Mouse (Mus musculus) intestine, postnatal 0 days (tissue): ENCODE results near the gene Gm13212. TPM values are rescaled to one million over a fixed set of nuclear protein-coding genes. Genes with fewer than 3 reads are reported as not detected.
"Not testable (repeated sequence)": the region's sequence is repeated elsewhere in the genome, so short reads cannot be mapped to it uniquely, and the experiment has no call there.

ENCODE experiments used
- ATAC-seq: fragments of 200-750 bp; cut with Nextera tagmentation; 2 replicates; pipeline ENCODE4 v1.8.0; 2017; ENCODE audit warnings: mild to moderate bottlenecking, moderate TSS enrichment, moderate library complexity
- H3K27ac ChIP-seq: fragments of 300-500 bp; sonication (generic); 2 replicates; pipeline ENCODE4 v1.5.1; 2014; ENCODE audit warnings: mild to moderate bottlenecking, low read depth, low read length, moderate library complexity
- H3K27me3 ChIP-seq: fragments of 300-500 bp; sonication (generic); replicated peaks from 2 replicates; pipeline ENCODE4 v1.6.1; 2014; ENCODE audit warnings: low read length, mixed read lengths; ENCODE audit not compliant: control insufficient read depth, insufficient read depth
- H3K36me3 ChIP-seq: fragments of 300-500 bp; sonication (generic); 2 replicates; pipeline ENCODE4 v1.6.1; 2014; ENCODE audit warnings: mild to moderate bottlenecking, moderate library complexity; ENCODE audit not compliant: control insufficient read depth, insufficient read depth
- H3K4me1 ChIP-seq: fragments of 300-500 bp; sonication (generic); replicated peaks from 2 replicates; pipeline ENCODE4 v1.6.1; 2014; ENCODE audit warnings: antibody characterized with exemption, low read length, mixed read lengths; ENCODE audit not compliant: control insufficient read depth, insufficient read depth
- H3K4me2 ChIP-seq: fragments of 300-500 bp; sonication (generic); replicated peaks from 2 replicates; pipeline ENCODE4 v1.6.1; 2014; ENCODE audit warnings: low read depth, mild to moderate bottlenecking, moderate library complexity
- H3K4me3 ChIP-seq: fragments of 300-500 bp; sonication (generic); 2 replicates; pipeline ENCODE4 v1.5.1; 2014; ENCODE audit warnings: low read depth, low read length
- H3K9ac ChIP-seq: fragments of 300-500 bp; sonication (generic); 2 replicates; pipeline ENCODE4 v1.6.1; 2014; ENCODE audit warnings: mild to moderate bottlenecking, low read depth, low read length
- H3K9me3 ChIP-seq: fragments of 300-500 bp; sonication (generic); 2 replicates; pipeline ENCODE4 v1.6.1; 2016; ENCODE audit warnings: mixed run types; ENCODE audit not compliant: control insufficient read depth
- WGBS: fragments of 180-500 bp; shearing (Covaris S2); extraction: QIAGEN DNeasy Blood & Tissue Kit; methylation state at CpG from one replicate; pipeline ENCODE4 v1.1.7; 2014; 5-methylcytosine and 5-hydroxymethylcytosine counted together
- polyA plus RNA-seq: library from polyadenylated mRNA; unstranded; fragments of >200 nt; fragmentation: Nextera tagmentation; extraction: Ambion mirVana; gene quantifications from 2 replicates; pipeline ENCODE4 v1.2.1, GENCODE M21; 2015

Gene Gm13212
- polyA plus RNA-seq, 1 experiment from 2014 or later, result 3.2 TPM

GRCm38 (mm10) chr4:145674286-145674780 lies 89.4 kb downstream of the Gm13212 start:
- H3K27me3 ChIP-seq, H3K9ac ChIP-seq, H3K9me3 ChIP-seq, H3K4me2 ChIP-seq, H3K4me1 ChIP-seq, H3K4me3 ChIP-seq, H3K27ac ChIP-seq, H3K36me3 ChIP-seq, ATAC-seq: not testable (repeated sequence)
- 52% methylated on average over 2 of the region's 2 CpGs for whole genome bisulfite sequencing

Other genes starting within 250 kb of the Gm13212 start
- gene Zfp990, start 74.4 kb upstream of the Gm13212 start, polyA plus RNA-seq, result 0.05 TPM in 1 of 2 replicates, not detected in the other
- gene Zfp980, start 85.5 kb downstream of the Gm13212 start, polyA plus RNA-seq, result not detected in 2 replicates